Mouse (Mus musculus) small intestine, adult 2 months (tissue): ENCODE measurements at regions not wholly inside any gene's neighbourhood (a gene's known extent, or its start where the extent isn't known, plus 50 kb on each side); places are given as distances from the start of the nearest gene placed in this dataset.

Experiments used
- CTCF ChIP-seq: fragments of 200-500 bp; IDR thresholded peaks from 2 replicates; pipeline ENCODE4 v1.5.1; 2012; ENCODE audit warnings: low read depth, mild to moderate bottlenecking, control low read depth, inconsistent platforms, low read length, moderate library complexity, mixed read lengths; ENCODE audit not compliant: insufficient replicate concordance, insufficient read length; ENCODE audit errors: extremely low read depth
- POLR2A ChIP-seq: fragments of 200-500 bp; IDR thresholded peaks from 2 replicates; pipeline ENCODE4 v1.6.1; 2012; ENCODE audit warnings: low read depth, mild to moderate bottlenecking, control low read depth, inconsistent platforms, low read length, moderate library complexity

DNA sequence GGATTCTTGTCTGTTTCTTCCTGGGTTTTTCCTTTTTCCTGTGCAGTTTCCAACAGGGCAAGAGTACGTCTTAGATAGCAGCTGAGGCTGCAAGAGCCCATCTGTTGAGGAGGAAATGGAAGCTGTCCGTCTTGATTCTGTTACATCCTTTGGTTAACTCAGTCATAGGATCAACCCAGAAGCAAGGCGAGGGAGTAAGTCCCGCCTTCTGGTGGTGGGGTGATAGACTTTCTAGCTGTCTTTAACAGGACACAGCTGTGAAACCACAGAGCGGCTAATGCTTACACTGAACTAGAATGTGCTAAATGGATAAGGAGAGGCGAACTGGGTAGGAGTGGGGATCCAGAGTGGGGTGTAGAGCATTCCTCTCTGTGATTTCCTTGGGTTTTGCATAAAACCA, 79.9 kb upstream of the 1110032F04Rik start:
- no peak for TF ChIP-seq POLR2A
- TF ChIP-seq CTCF: no peak
